Mouse (Mus musculus) forebrain, embryonic 14.5 days (tissue): Measurements from ENCODE around the gene Dmrtc2. TPM values are rescaled to one million over a fixed set of nuclear protein-coding genes. Genes with fewer than 3 reads are reported as not detected.

Source experiments
- ATAC-seq: fragments of 200-750 bp; cut with Nextera tagmentation; 2 replicates; pipeline ENCODE4 v1.8.0; 2017; ENCODE audit warnings: mild to moderate bottlenecking, moderate library complexity
- DNase-seq: peaks from one replicate; pipeline ENCODE4 v3.0.0-alpha.2; 2015; ENCODE audit warnings: low spot score
- H3K27ac ChIP-seq: fragments of 300-500 bp; sonication (generic); 2 replicates; pipeline ENCODE4 v1.5.1; 2014; ENCODE audit warnings: low read depth, mild to moderate bottlenecking, control low read depth, low read length, moderate library complexity
- H3K27me3 ChIP-seq: fragments of 300-500 bp; sonication (generic); replicated peaks from 2 replicates; pipeline ENCODE4 v1.6.1; 2014; ENCODE audit warnings: low read length, control low read depth, mixed read lengths; ENCODE audit not compliant: control insufficient read depth, insufficient read depth
- H3K36me3 ChIP-seq: fragments of 300-500 bp; sonication (generic); 2 replicates; pipeline ENCODE4 v1.6.1; 2014; ENCODE audit warnings: low read length, control low read depth; ENCODE audit not compliant: control insufficient read depth, insufficient read depth
- H3K4me1 ChIP-seq: fragments of 300-500 bp; sonication (generic); 2 replicates; pipeline ENCODE4 v1.6.1; 2014; ENCODE audit warnings: antibody characterized with exemption, low read length, control low read depth; ENCODE audit not compliant: control insufficient read depth, insufficient read depth
- H3K4me2 ChIP-seq: fragments of 300-500 bp; sonication (generic); 2 replicates; pipeline ENCODE4 v1.6.1; 2014; ENCODE audit warnings: mild to moderate bottlenecking, control low read depth, low read length
- H3K4me3 ChIP-seq: fragments of 300-500 bp; sonication (generic); 2 replicates; pipeline ENCODE4 v1.5.1; 2014; ENCODE audit warnings: low read depth, low read length, control low read depth
- H3K9ac ChIP-seq: fragments of 300-500 bp; sonication (generic); 2 replicates; pipeline ENCODE4 v1.6.1; 2014; ENCODE audit warnings: mild to moderate bottlenecking, low read length, control low read depth, moderate library complexity
- H3K9me3 ChIP-seq: fragments of 300-500 bp; sonication (generic); replicated peaks from 2 replicates; pipeline ENCODE4 v1.6.1; 2016; ENCODE audit warnings: low read length, control low read depth, mixed read lengths; ENCODE audit not compliant: control insufficient read depth
- WGBS: fragments of 180-500 bp; shearing (Covaris S2); extraction: QIAGEN DNeasy Blood & Tissue Kit; methylation state at CpG from one replicate; pipeline ENCODE4 v1.1.7; 2014; 5-methylcytosine and 5-hydroxymethylcytosine counted together
- polyA plus RNA-seq: library from polyadenylated mRNA; unstranded; fragments of >200 nt; fragmentation: Nextera tagmentation; extraction: Ambion mirVana; gene quantifications from 2 replicates; pipeline ENCODE4 v1.2.1, GENCODE M21; 2014

Gene Dmrtc2
- polyA plus RNA-seq, 1 experiment from 2014 or later = not detected

DNA sequence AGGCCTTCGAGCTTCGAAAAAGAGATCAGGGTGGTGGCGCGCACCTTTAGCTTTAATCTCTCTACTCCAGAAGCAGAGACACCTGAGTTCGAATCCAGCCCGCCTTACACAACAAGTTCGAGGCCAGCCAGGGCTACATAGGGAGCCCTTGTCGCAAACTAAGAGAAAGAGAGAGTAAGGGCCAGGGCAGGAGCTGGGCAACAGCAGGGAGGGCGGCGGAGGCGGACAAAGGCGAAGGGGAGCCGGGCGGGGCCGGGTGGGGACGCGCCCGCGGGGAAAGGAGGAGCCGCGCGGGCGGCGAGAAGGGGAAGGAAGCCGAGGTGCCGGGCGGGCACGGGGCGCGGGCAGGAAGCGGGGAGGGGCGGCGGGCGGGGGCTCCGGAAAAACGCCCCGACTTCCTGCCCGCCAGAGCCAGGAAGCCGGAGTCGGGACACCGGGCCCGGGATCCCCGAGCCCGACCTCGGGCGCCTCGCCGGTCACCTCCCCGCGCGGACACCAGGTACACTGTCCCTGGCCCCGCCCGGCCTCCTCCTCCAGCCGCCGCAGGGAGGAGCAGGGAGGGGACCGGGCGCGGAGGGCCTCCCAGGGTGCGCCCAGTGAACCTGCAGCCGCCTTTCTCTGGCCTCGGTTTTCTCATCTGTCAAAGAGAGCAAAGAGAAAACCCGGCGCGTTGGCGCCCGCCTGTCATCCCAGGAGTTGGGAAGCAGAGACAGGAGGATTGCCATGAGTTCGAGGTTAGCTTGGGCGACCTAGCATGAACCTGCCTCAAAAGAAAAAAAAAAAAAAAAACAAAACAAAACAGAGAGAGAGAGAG, 33.0 kb downstream of the Dmrtc2 start, which contains the start of gene Arhgef1:
Gene Arhgef1 (plus strand): TSS at position 283 of the 814 bp plus-strand sequence.
- 8% methylated on average over 46 of the region's 68 CpGs for WGBS
- no peaks in the 10 kb centered on the region for H3K9me3 ChIP-seq
- peak within 1 kb of the TSS; percentile 80 for H3K4me2 ChIP-seq
- DNase-seq (peak; percentile 40), ATAC-seq (no peak)
- peak within 1 kb of the TSS; percentile 60; the same call in 1 of the 2 replicates for H3K27ac ChIP-seq
- H3K4me3 ChIP-seq = peak within 1 kb of the TSS; percentile 59
- H3K36me3 ChIP-seq = peaks cover 5% of the 10 kb centered on the region
- H3K9ac ChIP-seq = peak within 1 kb of the TSS; percentile 82
- no peaks in the 10 kb centered on the region for H3K27me3 ChIP-seq
- peaks cover 2% of the 10 kb centered on the region; the same call in 1 of the 2 replicates for H3K4me1 ChIP-seq

GRCm38 (mm10) chr7:24903444-24903825, 33.6 kb downstream of the Dmrtc2 start:
- Histone ChIP-seq H3K4me3 (peak overlapping the region; percentile 59), H3K27me3 (no peaks in the 10 kb centered on the region), H3K36me3 (peaks cover 11% of the 10 kb centered on the region), H3K27ac (no peak overlapping the region), H3K4me2 (peak overlapping the region; percentile 80), H3K9me3 (no peaks in the 10 kb centered on the region), H3K4me1 (peaks cover 2% of the 10 kb centered on the region; the same call in 1 of the 2 replicates), H3K9ac (peak overlapping the region; percentile 82)
- 44% methylated on average over 10 of the region's 10 CpGs for WGBS
- ATAC-seq (no peak), DNase-seq (peak; percentile 9)

DNA sequence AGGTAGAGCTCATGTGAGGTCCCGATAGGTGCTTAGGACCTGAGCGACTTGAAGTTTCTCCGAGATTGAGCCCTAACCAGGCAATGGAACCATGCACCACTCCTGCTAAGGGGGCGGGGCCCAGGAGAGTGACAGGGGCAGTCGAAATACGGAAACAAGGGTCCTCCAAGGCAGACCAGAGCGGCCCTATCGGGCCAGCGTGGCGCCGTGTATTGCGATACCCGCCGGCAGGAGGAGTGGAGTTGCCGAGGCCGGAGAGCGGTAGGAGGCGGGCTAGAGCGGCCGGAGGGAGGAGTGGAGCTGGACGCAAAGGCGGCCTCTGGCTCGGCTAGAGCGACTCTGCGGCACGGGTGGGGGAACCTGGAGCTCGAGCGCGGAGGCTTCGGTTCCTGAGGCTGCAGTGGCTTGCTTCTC, 34.2 kb downstream of the Dmrtc2 start:
- ATAC-seq (peak; percentile 98), DNase-seq (peak; percentile 99)
- under 1% methylated on average over 30 of the region's 30 CpGs for WGBS
- Histone ChIP-seq H3K36me3 (peaks cover 17% of the 10 kb centered on the region), H3K27me3 (no peaks in the 10 kb centered on the region), H3K4me3 (peak overlapping the region; percentile 59), H3K4me2 (peak overlapping the region; percentile 80), H3K9ac (peak overlapping the region; percentile 82), H3K27ac (no peak overlapping the region; the same call in 1 of the 2 replicates), H3K4me1 (peaks cover 2% of the 10 kb centered on the region; the same call in 1 of the 2 replicates), H3K9me3 (no peaks in the 10 kb centered on the region)

DNA sequence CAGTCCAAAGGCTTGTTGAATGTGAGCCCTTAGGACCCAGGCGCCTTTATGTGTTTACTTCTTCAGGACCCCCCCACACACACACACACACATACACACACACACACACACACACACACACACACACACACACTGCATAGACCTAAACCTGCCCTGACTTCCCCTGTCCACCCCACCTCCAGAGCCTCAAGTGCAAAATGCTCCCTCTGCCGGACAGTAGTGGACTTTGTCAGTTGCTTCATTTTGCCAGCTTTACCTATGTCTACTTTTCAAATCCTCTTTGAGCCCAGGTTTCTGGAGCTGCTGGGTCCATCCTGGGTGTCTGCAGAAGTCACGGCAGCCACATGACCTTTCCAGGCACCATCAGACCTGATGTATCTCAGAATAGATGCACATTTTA, 35.1 kb downstream of the Dmrtc2 start:
- no peaks in the 10 kb centered on the region for H3K27me3 ChIP-seq
- H3K27ac ChIP-seq = no peak overlapping the region
- peaks cover 20% of the 10 kb centered on the region for H3K36me3 ChIP-seq
- H3K9ac ChIP-seq = peak overlapping the region; percentile 82
- H3K4me2 ChIP-seq = peak overlapping the region; percentile 80
- no peaks in the 10 kb centered on the region for H3K9me3 ChIP-seq
- ATAC-seq (peak; percentile 19; the same call in 1 of the 2 replicates), DNase-seq (peak; percentile 73)
- peaks cover 2% of the 10 kb centered on the region; the same call in 1 of the 2 replicates for H3K4me1 ChIP-seq
- peak overlapping the region; percentile 59 for H3K4me3 ChIP-seq
- WGBS = 21% methylated on average over 3 of the region's 3 CpGs

- Histone ChIP-seq H3K27ac (no peak overlapping the region), H3K4me2 (no peak overlapping the region), H3K9ac (no peak overlapping the region), H3K9me3 (no peaks in the 10 kb centered on the region), H3K27me3 (no peaks in the 10 kb centered on the region), H3K4me1 (peaks cover 2% of the 10 kb centered on the region; the same call in 1 of the 2 replicates), H3K4me3 (no peak overlapping the region), H3K36me3 (peaks cover 23% of the 10 kb centered on the region)
- no peak for DNase-seq
- WGBS = 48% methylated on average over 6 of the region's 6 CpGs
- no peak for ATAC-seq
Measured at GRCm38 (mm10) chr7:24906551-24906950, 36.7 kb downstream of the Dmrtc2 start.

DNA sequence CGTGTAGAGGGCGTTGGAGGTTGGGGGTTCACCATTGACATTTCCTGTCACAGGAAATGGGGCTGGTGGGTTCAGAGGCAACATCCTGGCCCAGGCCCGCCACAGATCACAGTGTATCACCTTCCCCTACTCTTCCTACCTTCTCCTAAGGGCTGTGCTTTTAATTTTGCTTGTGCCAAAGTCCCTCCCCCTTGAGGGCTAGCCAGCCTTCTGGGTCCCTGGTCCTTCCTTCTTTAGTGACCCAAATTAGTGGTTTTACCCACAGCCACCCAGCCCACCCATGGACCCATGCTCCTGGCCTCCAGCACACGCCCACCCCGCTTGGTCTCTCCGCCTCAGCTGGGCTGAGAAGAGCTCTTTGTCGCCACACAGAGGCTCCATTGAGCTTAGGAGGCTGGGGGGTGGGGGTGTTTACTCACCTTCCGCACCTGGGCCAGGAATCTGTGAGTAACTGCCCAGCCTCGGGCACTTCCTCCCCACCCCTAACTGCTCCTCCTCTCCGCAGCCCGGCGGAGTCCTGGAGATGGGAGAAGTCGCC, 37.4 kb downstream of the Dmrtc2 start:
- no peak for ATAC-seq
- no peaks in the 10 kb centered on the region for H3K27me3 ChIP-seq
- H3K4me2 ChIP-seq = no peak overlapping the region
- no peak for DNase-seq
- no peak overlapping the region for H3K4me3 ChIP-seq
- WGBS = 30% methylated on average over 13 of the region's 13 CpGs
- H3K36me3 ChIP-seq = peaks cover 30% of the 10 kb centered on the region
- H3K4me1 ChIP-seq = peaks cover 2% of the 10 kb centered on the region; the same call in 1 of the 2 replicates
- H3K9ac ChIP-seq = 0 out of 2 replicates have a peak overlapping the region, but pooled peaks have one; percentile 1
- H3K9me3 ChIP-seq = no peaks in the 10 kb centered on the region
- no peak overlapping the region for H3K27ac ChIP-seq

GRCm38 (mm10) chr7:24912480-24912879, 42.6 kb downstream of the Dmrtc2 start:
- H3K4me1 ChIP-seq = no peaks in the 10 kb centered on the region
- H3K4me2 ChIP-seq = no peak overlapping the region
- no peak overlapping the region for H3K9ac ChIP-seq
- ATAC-seq = no peak
- peaks cover 52% of the 10 kb centered on the region for H3K36me3 ChIP-seq
- H3K27ac ChIP-seq = no peak overlapping the region
- 93% methylated on average over 14 of the region's 14 CpGs for WGBS
- no peaks in the 10 kb centered on the region for H3K9me3 ChIP-seq
- no peak for DNase-seq
- H3K27me3 ChIP-seq = no peaks in the 10 kb centered on the region
- no peak overlapping the region for H3K4me3 ChIP-seq

GRCm38 (mm10) chr7:24918763-24919323, 49.0 kb downstream of the Dmrtc2 start:
- no peak overlapping the region for H3K4me2 ChIP-seq
- no peak overlapping the region for H3K4me3 ChIP-seq
- H3K27ac ChIP-seq = no peak overlapping the region
- no peaks in the 10 kb centered on the region for H3K4me1 ChIP-seq
- peaks cover 69% of the 10 kb centered on the region for H3K36me3 ChIP-seq
- no peaks in the 10 kb centered on the region for H3K9me3 ChIP-seq
- 89% methylated on average over 20 of the region's 20 CpGs for WGBS
- H3K27me3 ChIP-seq = no peaks in the 10 kb centered on the region
- H3K9ac ChIP-seq = no peak overlapping the region
- DNase-seq (no peak), ATAC-seq (no peak)
